Mouse (Mus musculus) 416B (cell line): ENCODE results near the gene Spata1.

Experiments used
- DNase-seq: peaks from one replicate; pipeline ENCODE4 v3.0.0; 2011; ENCODE audit warnings: low read depth

Spata1 gene

DNA sequence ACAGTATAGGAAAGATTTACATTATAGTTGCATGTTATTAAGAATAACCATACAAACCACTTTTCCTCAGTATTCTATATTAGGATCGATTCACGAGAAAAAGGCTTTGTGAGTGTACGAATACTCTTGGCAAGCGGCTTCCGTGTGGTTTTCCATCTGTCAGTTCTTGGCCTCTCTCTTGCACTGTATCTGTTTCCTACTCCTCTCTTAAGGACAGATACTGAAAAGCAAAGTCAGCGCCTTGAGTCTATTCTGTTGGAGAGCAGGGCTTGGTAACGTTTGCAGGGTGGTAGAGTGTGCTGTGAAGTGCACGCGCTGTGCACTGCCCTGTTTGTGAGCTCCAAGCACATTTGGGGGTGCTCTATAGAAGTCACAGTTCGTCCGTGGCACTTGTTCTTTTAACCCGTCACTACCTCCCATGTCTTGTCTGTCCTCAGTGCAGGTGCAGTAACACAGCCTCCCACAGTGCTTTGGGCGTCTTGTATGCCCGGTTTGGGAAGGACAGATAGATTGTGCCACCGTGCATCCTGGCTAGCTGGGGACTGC, 79.5 kb downstream of the Spata1 start:
- no peak for DNase-seq

DNA sequence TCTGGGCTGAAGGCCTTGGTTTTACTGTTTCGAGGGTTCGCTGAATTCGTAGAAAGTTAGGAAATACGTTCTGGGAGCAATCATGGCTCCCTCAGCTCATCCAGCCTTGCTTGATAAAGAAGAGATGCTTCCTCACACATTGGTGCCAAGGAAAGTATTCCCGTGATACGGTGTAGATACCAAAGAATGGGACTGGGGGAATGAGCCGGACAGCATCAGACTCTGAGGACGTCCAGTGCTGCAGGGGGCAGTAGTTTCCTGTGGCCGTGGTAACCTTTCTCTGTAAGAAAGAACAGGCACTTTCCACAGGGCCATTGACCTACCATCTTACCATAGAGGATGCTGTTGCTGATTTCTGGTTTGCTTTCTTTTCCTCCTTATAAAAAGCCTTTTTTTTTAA, 80.0 kb downstream of the Spata1 start:
- DNase-seq = no peak

DNA sequence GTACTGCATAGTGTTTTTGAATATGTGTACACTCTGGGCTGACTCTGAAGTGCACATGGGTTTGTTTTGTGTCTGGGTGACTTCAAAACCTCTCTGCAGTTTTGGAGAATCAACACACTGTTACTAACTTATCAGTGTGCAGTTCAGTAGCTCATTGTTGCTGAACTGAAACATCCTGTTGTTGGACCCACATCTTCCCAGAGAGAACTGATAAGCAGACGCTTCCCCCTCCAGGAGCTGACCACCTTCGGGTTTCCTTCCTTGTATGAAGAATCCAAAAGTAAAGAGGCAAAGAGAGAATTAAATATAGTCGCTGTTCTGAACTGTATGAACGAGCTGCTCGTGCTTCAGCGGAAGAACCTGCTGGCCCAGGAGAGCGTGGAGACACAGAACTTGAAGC, 80.7 kb downstream of the Spata1 start:
- DNase-seq = peak; percentile 71

DNA sequence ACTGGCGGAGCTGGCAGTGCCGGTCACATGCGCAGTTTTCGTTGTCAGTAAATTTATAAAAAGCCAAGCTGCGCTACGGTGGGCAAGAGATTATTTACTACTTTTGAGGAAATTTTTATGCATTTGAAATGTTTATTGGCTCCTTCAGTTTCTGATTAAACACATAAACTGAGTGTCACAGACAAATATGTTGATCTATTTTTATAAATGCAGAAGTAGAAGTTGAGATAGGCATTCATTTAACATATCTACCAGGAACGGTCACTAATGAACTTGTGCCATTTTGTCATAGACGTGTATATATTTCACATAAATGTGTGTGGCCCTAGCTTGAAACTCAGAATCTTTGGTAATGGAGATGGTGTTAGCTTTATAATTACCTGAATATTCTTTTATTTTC, 81.7 kb downstream of the Spata1 start:
- DNase-seq = no peak

DNA sequence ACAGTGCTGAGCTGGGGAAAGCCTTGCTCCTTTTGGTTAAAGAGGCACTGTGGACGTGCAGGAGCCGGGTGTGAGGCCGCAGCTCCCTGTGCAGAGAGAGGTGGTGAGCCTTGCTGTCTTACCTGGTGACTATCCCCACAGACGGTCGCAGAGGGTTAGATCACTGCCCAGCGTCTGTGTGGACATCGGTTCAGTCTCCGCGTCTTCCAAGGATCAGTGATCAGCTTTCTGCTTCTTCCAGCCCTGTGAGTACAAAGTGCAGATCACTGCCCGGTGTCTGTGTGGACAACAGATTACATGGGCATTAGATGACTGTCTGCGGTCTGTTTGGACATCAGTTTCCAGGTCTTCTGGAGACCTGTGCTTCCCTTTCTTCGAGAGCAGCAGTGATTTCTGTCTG, 85.0 kb downstream of the Spata1 start:
- DNase-seq = no peak

DNA sequence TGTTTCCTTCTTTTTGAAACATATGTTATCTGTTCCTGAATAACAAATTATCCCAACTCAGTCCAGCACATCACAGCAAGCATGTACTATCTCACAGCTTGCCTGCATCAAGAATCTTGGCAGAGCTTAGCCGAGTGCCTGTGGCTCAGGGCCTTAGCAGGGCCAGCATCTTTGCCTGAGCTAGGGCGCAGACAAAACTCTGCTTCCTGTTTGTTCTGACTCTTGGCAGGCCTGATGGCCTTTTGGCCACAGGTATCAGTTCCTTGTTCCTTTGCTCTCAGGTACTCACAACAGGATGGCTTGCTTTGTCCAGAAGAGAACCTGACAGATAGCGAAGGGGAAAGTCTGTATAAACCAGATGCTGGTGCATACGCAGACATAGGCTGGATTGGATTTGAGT, 85.6 kb downstream of the Spata1 start:
- no peak for DNase-seq

DNA sequence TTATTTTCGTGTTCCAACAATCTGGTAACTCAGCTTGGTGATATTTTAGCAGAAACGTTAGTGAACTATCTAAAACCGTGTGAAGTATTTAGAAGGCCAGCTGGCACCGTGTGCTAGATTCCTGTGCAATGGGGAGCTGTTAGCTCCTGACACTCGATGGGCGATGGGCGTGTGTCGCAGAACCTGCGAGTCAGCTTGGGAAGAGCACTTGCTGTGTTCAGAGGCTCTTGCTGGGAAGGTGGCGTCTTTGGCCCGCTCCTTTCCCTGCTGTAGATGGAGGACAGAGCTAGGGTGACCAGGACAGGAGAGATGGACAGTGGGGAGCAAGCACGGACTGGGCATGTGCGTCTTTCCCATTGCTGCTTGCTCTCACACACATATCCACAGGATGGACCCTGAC, 86.5 kb downstream of the Spata1 start:
- no peak for DNase-seq

DNA sequence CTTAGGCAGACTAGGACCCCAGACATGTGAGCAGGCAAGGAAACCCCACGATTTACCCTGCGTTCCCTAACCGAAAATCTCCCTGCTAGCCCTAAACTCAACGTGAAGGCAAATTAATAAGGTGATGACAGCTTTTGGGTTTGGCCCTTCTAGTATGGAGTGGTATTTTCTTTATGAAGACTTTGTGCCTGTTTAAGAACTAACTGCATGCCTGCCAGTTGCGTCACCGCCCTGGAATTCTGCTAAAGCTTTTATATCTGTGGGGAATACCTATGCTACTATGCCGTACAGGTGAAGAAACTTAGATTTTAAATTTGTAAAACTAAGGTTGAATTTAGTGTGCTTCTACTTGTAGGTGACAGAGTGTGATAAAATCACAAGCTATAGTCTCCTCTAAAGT, 87.1 kb downstream of the Spata1 start:
- DNase-seq = no peak

DNA sequence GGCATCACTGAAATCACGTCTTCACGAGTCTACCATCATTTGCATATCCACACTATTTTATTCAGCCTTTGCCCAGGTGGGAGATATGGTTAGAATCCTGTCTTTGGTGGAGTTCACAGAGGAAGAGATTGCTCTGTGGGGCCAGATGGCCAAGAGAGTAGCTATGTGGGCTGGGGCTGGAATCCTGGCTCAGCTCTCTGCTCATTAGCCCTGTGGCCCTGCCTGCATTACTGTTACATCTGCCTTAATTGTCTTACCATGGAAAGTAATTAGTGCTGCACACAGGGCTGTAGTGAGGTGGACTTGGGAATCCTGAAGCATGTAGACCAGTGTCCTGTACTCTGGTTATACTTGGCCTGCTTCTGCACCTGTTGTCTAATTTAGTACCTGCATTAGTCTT, 87.5 kb downstream of the Spata1 start:
- no peak for DNase-seq

DNA sequence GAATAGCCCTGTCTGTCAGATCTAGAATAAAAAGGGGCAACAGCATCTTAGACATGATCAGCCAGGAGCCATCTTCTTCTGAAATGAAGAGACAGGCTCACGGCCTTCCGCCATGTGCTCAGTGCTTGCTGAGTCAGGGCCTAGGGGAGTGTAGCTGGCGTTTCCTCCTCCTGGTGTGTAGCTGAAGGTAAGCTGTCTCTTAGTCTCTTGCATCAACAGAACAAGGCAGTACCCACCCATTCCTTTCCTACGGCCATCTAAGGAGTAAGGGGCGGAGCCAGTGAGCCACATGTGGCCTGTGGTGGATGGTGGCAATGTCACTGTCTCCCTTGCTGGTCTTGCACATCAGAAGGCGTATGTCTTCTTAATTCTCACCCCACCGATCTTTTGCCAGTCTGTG, 89.4 kb downstream of the Spata1 start:
- peak; percentile 63 for DNase-seq
